Mouse (Mus musculus): ENCODE measurements around the gene Gm26727. TPM values are rescaled to one million over a fixed set of nuclear protein-coding genes. Genes with fewer than 3 reads are reported as not detected.
"Not testable (repeated sequence)": the region's sequence is repeated elsewhere in the genome, so short reads cannot be mapped to it uniquely, and the experiment has no call there.

Gm26727 gene
- not detected in 2 replicates for polyA plus RNA-seq (2012)

- no peak for TF ChIP-seq GATA1 (IDR thresholded peaks at IDR 0.05; ENCODE audit: low read length)
Observed at GRCm38 (mm10) chr2:67433081-67433480, at the start of gene Gm26727. TSS of gene Gm26727 (minus strand) at chr2:67433181.

- TF ChIP-seq GATA1 (IDR thresholded peaks at IDR 0.05; ENCODE audit: low read length), result no peak
Observed at GRCm38 (mm10) chr2:67481051-67481450, 48.1 kb upstream of the Gm26727 start.

GRCm38 (mm10) chr2:67477753-67478152 is 44.8 kb upstream of the Gm26727 start:
- no peak for TF ChIP-seq GATA1 (IDR thresholded peaks at IDR 0.05; ENCODE audit: low read length)

DNA sequence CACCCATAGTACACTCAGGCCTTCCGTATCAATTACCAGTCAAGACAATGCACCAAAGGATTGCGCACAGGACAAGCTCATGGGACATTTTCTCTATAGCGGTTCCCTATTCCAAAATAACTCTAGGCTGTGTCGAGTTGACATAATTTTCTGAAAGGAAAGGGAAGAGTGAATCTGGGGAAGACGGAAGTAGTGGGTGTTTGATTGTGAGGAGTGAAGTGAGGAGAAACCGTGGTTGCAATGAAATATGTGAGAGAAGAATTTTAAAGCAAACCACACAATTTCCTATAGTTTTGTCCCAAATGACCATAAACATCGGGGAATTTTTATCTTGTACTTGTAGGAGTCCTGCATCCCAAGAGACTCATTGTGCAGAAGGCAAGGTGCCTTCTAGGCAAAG is 34.1 kb upstream of the Gm26727 start:
- no peak for TF ChIP-seq GATA1 (IDR thresholded peaks at IDR 0.05; ENCODE audit: low read length)

GRCm38 (mm10) chr2:67460857-67461256 is 27.9 kb upstream of the Gm26727 start:
- TF ChIP-seq GATA1 (IDR thresholded peaks at IDR 0.05; ENCODE audit: low read length), result no peak

DNA sequence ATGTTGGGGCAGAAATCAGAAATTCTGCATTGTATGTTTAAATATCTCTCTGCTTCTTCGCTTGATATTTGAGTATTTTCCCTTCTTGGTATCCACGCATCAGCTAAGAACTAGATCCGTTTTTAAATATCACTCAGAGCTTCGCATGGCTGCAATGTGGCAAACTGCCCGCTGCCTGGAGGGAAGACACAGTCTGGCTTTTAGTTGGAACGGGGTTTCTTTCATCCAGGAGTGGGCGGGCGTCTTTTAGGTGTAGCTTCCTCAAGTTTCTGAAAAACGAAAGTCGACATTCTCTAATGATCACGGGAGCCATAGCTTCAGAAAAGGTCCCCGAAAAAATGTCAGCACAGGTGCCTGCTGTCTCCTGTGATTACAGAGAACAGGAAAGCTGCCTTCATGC is 14.2 kb upstream of the Gm26727 start:
- no peak for TF ChIP-seq GATA1 (IDR thresholded peaks at IDR 0.05; ENCODE audit: low read length)

DNA sequence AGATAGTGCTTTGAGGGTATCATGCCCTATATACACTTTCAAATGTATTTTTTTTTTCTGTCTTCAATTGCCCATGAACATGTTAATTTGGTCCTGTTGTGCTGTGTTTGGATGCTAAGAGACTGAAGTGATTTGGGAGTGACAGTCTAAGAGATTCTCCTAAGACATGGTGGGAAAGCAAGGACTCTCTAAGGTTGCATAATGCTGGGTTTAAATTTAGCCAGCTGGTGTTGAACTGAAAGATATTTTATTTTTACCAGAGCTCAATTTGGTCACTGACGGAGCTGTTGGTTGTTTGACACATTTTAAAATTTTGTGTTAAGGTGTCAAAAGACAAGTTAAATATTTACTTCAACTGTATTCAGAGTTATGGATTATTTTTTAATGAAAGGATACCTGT is 13.8 kb upstream of the Gm26727 start:
- no peak for TF ChIP-seq GATA1 (IDR thresholded peaks at IDR 0.05; ENCODE audit: low read length)

- TF ChIP-seq GATA1 (IDR thresholded peaks at IDR 0.05; ENCODE audit: low read length), result no peak
Observed at GRCm38 (mm10) chr2:67445780-67446179, 12.8 kb upstream of the Gm26727 start, which contains the start of gene Xirp2. TSS of gene Xirp2 (plus strand) at chr2:67446002.

DNA sequence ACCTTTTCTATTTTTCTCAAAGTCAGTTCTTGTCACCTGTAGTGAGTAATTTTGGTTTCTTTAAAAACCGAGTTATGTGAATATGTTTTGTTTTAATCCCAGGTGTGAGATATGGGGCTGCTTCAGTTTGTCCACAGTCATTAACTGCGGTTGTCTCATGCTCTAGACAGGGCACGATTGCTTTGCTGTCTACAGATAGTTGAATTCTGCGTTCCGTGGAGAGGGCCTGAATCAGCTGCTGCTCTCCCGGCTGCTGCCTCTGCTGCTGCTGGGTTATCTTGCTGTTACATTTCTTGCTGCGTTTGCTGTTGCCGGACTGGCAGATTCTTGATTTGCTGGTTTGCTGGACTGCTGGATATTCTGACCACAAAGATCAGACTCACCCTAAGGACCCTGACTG is 5.3 kb upstream of the Gm26727 start:
- no peak for TF ChIP-seq GATA1 (IDR thresholded peaks at IDR 0.05; ENCODE audit: low read length)

- no peak for TF ChIP-seq GATA1 (IDR thresholded peaks at IDR 0.05; ENCODE audit: low read length)
Observed at GRCm38 (mm10) chr2:67422799-67423198, 10.2 kb downstream of the Gm26727 start.

DNA sequence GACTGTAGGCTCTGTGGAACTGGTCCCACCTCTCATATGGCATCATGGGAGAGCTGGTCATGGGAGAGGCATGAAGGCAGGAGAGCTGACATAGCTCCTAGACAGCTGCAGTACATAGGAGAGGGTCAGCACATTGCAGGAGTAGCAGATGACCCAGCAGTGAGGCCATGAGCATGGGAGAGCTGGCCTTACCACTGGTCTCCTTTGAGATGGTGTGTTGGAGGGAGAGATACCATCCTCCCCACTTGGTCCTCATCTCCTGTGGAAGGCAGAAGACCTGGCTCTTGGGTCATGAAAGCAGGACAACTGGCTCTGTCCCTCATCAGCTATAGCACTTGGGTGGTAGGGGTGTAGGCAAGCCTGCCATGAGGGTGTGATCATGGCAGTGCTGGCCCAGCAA is 12.1 kb downstream of the Gm26727 start:
- no peak for TF ChIP-seq GATA1 (IDR thresholded peaks at IDR 0.05; ENCODE audit: low read length)

GRCm38 (mm10) chr2:67413425-67413824 is 19.6 kb downstream of the Gm26727 start, which contains the start of gene Gm21830:
TSS of gene Gm21830 (plus strand) at chr2:67413725.
- not testable (repeated sequence) for TF ChIP-seq GATA1 (IDR thresholded peaks at IDR 0.05; ENCODE audit: low read length)

Other genes with a start within 250 kb of the Gm26727 start
- not detected in 2 replicates for gene Gm21830, start 19.5 kb downstream of the Gm26727 start, polyA plus RNA-seq (2012)
- not detected in 2 replicates for gene Xirp2, start 12.8 kb upstream of the Gm26727 start, polyA plus RNA-seq (2012)
- not detected in 2 replicates for gene B3galt1, start 132.7 kb upstream of the Gm26727 start, polyA plus RNA-seq (2012)

Data from G1E-ER4 (cell line).